Mouse (Mus musculus) spleen, postnatal 0 days (tissue): ENCODE results near the gene Pcif1. TPM values are rescaled to one million over a fixed set of nuclear protein-coding genes. Genes with fewer than 3 reads are reported as not detected.

Experiments
- polyA plus RNA-seq: library from polyadenylated mRNA; unstranded; fragments of >200 nt; fragmentation: Nextera tagmentation; extraction: Ambion mirVana; gene quantifications from 2 replicates; pipeline ENCODE4 v1.2.1, GENCODE M21; 2015

Gene Pcif1
- polyA plus RNA-seq = 62.6 and 71.6 TPM in 2 replicates

DNA sequence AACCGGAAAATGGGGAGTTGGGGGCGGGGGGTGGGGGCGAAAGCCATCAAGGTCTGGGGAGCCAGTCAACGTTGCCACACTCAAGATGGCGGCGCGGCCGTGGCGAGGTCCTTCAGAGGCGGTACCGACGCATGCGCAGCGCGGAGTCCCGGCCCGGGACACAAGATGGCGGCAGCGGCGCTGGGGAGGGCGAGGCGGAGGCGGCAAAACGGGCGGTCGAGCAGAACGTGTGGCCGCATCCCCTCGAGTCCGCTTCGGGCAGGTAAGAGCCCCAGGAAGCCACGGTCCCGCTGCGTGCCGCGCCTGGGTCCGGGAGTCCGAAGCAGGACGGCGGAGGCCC lies at the start of gene Pcif1:
Gene Pcif1, plus strand, starts transcription at position 77 of the 340 bp plus-strand sequence.

DNA sequence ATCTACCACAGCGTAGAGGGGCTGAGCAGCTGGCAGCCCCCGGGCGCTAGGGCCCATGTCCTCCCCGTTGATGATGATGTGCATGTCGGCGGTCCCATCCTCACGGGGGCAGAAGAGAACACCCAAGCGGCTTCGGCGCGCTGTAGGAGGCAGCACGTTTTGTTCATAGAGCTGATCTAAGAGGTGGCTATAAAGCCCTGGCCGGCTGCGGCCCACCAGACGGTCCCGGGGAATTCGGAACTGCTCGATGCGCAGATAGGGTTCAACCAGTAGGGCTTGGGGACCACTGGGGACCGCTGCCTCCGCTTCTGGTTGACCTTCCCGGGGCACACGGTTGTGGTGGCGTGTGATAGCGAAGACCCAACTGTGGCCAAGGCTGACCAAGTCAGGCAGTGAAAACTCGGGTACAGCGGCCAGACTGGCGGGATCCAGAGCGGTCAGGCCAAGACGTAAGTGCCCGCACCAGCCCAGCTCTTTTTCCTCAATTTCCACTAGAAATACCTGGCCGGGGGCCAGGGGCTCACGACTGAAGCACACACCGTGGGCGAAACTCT lies 46.3 kb upstream of the Pcif1 start, which contains the start of gene Ctsa:
Gene Ctsa, plus strand, starts transcription at position 126 of the 554 bp plus-strand sequence.

DNA sequence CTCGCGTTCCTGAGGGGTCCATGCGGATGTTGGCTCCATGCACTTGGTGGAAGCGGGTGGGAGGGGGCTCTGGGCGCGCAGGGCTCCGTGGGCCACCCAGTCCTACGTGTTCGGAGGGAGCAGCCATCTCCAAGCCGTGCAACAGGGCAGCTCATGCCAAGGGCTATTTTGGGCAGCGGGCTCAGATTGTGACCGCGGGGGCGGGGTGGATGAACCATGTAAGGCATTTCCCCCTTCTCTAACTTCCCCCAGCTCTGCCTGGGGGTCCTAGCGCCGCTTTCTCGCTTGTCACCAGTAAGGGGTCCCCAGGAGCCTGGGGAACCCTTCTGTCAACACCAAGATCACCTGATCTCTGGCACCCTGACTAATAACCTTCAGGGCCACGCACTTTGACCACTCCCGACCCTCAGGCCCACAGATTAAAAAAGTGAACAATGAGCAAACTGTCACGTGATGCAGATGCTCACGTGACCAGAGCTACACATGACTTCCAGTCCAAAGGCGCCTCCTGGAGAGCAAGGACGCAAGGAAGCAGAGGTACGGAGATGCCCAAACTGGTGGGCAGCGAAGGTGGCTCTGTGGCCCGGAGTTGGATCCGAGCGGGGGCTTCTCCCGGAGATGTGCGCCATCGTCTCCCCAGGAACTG lies 45.7 kb upstream of the Pcif1 start, which contains the start of gene Neurl2:
Gene Neurl2, minus strand, starts transcription at position 143 of the 646 bp plus-strand sequence.

DNA sequence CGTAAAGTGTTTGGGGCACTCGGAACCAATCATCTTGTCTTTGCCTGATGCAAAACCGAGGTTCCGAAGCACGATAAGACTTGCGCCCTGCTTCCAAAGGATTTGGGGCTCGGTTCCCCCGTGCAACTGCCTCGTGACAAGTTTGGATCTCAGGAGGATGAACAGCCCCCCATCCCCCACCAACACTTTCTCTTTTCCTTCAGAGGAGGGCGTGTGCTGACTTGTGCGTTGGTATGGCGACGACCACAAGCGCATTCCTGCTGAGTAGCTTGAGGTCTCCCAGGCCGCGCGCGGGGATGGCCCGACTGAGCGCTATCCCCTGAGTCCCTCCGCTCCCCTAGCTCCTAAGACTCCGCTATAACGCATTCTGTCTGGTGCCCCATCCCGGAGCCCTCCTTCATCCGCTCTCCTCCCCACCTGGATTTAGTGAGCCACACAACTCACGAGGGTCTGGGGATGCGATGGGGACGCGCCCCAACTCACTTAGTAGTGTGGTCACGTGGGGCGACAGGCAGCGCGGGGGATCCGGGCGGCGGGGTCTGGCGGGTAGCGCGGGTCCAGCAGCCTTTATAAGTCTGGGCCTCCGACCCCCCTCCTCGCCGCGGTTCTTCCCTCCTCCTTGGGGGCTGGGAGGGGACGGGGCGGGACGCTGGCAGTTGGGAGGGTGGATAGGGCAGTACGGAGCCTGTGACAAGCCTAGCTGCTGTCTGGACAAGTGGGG lies 21.8 kb upstream of the Pcif1 start, which contains the start of gene Pltp:
Gene Pltp, minus strand, starts transcription at position 611 of the 721 bp plus-strand sequence.

DNA sequence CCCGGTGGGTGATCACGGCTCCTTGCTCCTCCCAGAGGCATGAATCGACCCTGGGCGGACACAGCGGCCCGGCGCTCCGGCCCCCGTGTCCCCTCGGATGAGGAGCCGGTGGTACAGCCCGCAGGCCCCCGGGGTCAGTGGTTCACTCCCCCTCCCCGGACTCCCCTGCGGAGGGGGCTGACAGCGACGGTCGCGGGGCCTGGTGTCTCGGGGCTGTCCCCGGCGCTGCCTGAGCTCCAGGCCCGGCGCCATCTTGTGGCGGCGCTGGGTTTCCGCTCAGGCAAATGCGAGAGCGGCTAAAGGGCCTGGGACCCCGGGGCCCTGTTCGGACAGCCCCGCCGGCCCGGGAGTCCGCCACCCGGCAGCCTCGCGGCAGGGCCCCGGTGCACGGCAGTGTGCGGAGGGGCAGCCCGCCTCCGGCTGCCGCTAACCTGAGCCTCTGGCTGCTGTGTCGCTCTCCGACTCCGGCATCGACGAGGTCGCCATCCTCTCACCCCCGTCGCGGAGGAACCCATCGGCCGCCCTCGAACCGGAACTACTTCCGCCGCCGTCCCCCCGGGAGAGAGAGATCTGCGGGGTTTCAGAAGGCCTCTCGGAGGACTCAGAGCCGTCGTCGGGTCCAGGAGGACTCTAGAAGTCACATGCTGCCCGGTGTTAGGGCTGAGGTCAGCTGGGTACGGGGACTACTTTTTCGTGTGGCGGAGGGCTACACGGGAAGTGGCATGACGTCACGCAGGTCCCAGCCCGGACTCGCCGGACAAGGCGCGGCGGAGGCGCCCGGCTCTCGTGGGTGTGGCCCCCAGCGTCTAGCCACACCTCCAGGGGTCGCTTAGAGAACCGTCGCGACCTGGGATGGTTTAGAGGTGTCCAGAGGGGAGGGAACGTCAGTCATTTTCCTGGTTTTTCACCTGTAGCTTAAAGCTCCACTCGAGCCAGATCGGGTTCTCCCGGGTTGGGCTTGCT lies 32.3 kb downstream of the Pcif1 start, which contains the start of gene Zfp335:
Gene Zfp335, minus strand, starts transcription at position 672 of the 963 bp plus-strand sequence.

DNA sequence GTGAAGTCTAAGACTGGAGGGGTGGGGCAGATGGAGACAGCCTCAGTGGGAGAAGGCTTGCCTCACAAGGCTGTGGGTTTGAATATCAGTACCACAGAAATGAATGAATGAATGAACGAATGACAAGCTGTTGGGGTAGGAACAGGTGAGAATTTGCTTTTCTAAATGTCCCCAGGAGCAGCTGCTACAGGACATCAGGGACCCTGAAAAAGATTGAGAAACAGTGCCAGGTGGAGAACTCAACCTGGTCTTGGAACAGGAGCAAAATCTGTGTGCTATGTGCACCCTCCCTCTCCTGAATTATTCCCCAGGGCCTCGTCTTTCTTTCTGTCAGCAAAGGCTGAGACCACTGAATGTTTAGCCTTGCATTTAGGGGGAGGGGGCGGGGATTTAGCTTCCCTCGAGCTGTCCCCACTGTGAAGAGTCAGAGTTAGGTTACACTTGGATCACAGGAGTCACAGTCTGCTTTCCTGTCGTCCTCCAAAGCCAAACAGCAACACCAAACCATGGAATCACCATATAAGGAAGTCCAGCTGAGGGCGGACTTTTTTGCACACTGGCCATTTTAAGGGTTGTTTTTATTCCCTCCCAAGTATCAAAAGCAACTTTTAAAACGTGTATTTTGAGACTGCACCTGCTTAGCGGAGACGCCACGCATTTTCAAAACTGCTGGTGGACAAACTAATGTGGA lies 61.2 kb downstream of the Pcif1 start, which contains the start of gene Mmp9:
Gene Mmp9, plus strand, starts transcription at position 641 of the 691 bp plus-strand sequence.

Other genes starting within 250 kb of the Pcif1 start
- gene Wfdc16, start 240.5 kb upstream of the Pcif1 start, polyA plus RNA-seq = not detected in 2 replicates
- gene Wfdc10, start 223.3 kb upstream of the Pcif1 start, polyA plus RNA-seq = not detected in 2 replicates
- not detected in 2 replicates for gene Wfdc9, start 222.7 kb upstream of the Pcif1 start, polyA plus RNA-seq
- gene Wfdc11, start 205.2 kb upstream of the Pcif1 start, polyA plus RNA-seq = not detected in 2 replicates
- gene Wfdc13, start 194.2 kb upstream of the Pcif1 start, polyA plus RNA-seq = not detected in 2 replicates
- gene Spint4, start 180.8 kb upstream of the Pcif1 start, polyA plus RNA-seq = not detected in 2 replicates
- not detected in 2 replicates for gene Spint5, start 164.0 kb upstream of the Pcif1 start, polyA plus RNA-seq
- 1.5 and 1.9 TPM in 2 replicates for gene Wfdc3, start 133.4 kb upstream of the Pcif1 start, polyA plus RNA-seq
- gene Dnttip1, start 133.3 kb upstream of the Pcif1 start, polyA plus RNA-seq = 57.5 and 59.2 TPM in 2 replicates
- gene Ube2c, start 109.4 kb upstream of the Pcif1 start, polyA plus RNA-seq = 603 and 708 TPM in 2 replicates
- 0.84 and 1.7 TPM in 2 replicates for gene Tnnc2, start 99.3 kb upstream of the Pcif1 start, polyA plus RNA-seq
- 7.1 and 8.2 TPM in 2 replicates for gene Snx21, start 93.5 kb upstream of the Pcif1 start, polyA plus RNA-seq
- 18.3 and 21.1 TPM in 2 replicates for gene Acot8, start 74.4 kb upstream of the Pcif1 start, polyA plus RNA-seq
- 4.2 and 4.7 TPM in 2 replicates for gene Zswim3, start 74.2 kb upstream of the Pcif1 start, polyA plus RNA-seq
- gene Zswim1, start 56.6 kb upstream of the Pcif1 start, polyA plus RNA-seq = 4.9 and 5.9 TPM in 2 replicates
- not detected in 2 replicates for gene Spata25, start 50.8 kb upstream of the Pcif1 start, polyA plus RNA-seq
- 71.3 and 90.5 TPM in 2 replicates for gene Ctsa, start 46.4 kb upstream of the Pcif1 start, polyA plus RNA-seq
- 3.3 and 3.9 TPM in 2 replicates for gene Neurl2, start 45.8 kb upstream of the Pcif1 start, polyA plus RNA-seq
- 8.5 and 12.7 TPM in 2 replicates for gene Pltp, start 21.6 kb upstream of the Pcif1 start, polyA plus RNA-seq
- gene Zfp335, start 32.5 kb downstream of the Pcif1 start, polyA plus RNA-seq = 4.5 and 5.3 TPM in 2 replicates
- 88.2 and 122 TPM in 2 replicates for gene Mmp9, start 61.5 kb downstream of the Pcif1 start, polyA plus RNA-seq
- gene Slc12a5, start 81.5 kb downstream of the Pcif1 start, polyA plus RNA-seq = 0.45 and 0.57 TPM in 2 replicates
- 24.0 and 24.4 TPM in 2 replicates for gene Ncoa5, start 155.6 kb downstream of the Pcif1 start, polyA plus RNA-seq
- 3.7 and 5.8 TPM in 2 replicates for gene Cd40, start 176.3 kb downstream of the Pcif1 start, polyA plus RNA-seq
- gene 1700025C18Rik, start 211.4 kb downstream of the Pcif1 start, polyA plus RNA-seq = not detected in 2 replicates